Mouse (Mus musculus) embryonic facial prominence, embryonic 12.5 days (tissue): ENCODE data around the gene 9930021J03Rik. TPM values are rescaled to one million over a fixed set of nuclear protein-coding genes. Genes with fewer than 3 reads are reported as not detected.

Experiments used
- ATAC-seq: fragments of 200-750 bp; cut with Nextera tagmentation; 2 replicates; pipeline ENCODE4 v1.8.0; 2017; ENCODE audit not compliant: insufficient number of reproducible peaks, insufficient read depth, low FRiP score, low TSS enrichment
- H3K27ac ChIP-seq: fragments of 300-500 bp; sonication (generic); 2 replicates; pipeline ENCODE4 v1.5.1; 2016; ENCODE audit warnings: mild to moderate bottlenecking
- H3K27me3 ChIP-seq: fragments of 300-500 bp; sonication (generic); 2 replicates; pipeline ENCODE4 v1.6.1; 2016; ENCODE audit warnings: mild to moderate bottlenecking, moderate library complexity
- H3K36me3 ChIP-seq: fragments of 300-500 bp; sonication (generic); 2 replicates; pipeline ENCODE4 v1.6.1; 2016; ENCODE audit warnings: mild to moderate bottlenecking
- H3K4me1 ChIP-seq: fragments of 300-500 bp; sonication (generic); 2 replicates; pipeline ENCODE4 v1.6.1; 2016
- H3K4me2 ChIP-seq: fragments of 300-500 bp; sonication (generic); replicated peaks from 2 replicates; pipeline ENCODE4 v1.6.1; 2016; ENCODE audit warnings: mild to moderate bottlenecking, moderate library complexity
- H3K4me3 ChIP-seq: fragments of 300-500 bp; sonication (generic); 2 replicates; pipeline ENCODE4 v1.5.1; 2016; ENCODE audit warnings: mild to moderate bottlenecking
- H3K9ac ChIP-seq: fragments of 300-500 bp; sonication (generic); 2 replicates; pipeline ENCODE4 v1.6.1; 2016; ENCODE audit warnings: mild to moderate bottlenecking, moderate library complexity
- H3K9me3 ChIP-seq: fragments of 300-500 bp; sonication (generic); 2 replicates; pipeline ENCODE4 v1.6.1; 2016; ENCODE audit warnings: mild to moderate bottlenecking, moderate library complexity
- WGBS: fragments of 180-500 bp; shearing (Covaris S2); methylation state at CpG from one replicate; pipeline ENCODE4 v1.1.7; 2016; 5-methylcytosine and 5-hydroxymethylcytosine counted together
- polyA plus RNA-seq: library from polyadenylated mRNA; unstranded; fragments of >200 nt; fragmentation: Nextera tagmentation; extraction: Ambion mirVana; gene quantifications from 2 replicates; pipeline ENCODE4 v1.2.1, GENCODE M21; 2016

9930021J03Rik gene
- polyA plus RNA-seq, 1 experiment from 2014 or later: 8.4 TPM

DNA sequence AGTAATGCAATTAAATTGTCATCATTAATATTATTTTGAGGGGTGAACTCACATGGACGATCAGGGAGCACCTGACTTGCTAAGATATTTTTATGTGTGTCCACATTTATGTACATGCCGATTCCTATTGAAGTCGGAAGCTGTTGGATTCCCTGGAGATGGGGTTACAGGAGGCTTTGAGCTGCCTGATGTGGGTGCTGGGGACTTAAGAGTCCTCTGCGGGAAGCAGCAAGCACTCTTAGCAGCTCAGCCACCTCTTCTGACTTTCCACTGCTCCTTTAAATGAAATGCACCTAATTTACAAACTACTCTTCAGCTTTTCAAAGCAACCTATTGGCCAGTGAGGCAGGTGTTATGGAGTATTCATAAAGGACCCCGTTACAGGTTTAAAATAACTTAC is 97.3 kb downstream of the 9930021J03Rik start:
- Histone ChIP-seq H3K4me2 (no peak overlapping the region), H3K27me3 (no peaks in the 10 kb centered on the region), H3K9ac (no peak overlapping the region), H3K4me3 (no peak overlapping the region), H3K4me1 (no peaks in the 10 kb centered on the region), H3K36me3 (no peaks in the 10 kb centered on the region), H3K9me3 (no peaks in the 10 kb centered on the region), H3K27ac (no peak overlapping the region)
- no peak for ATAC-seq
- WGBS: 68% methylated on average over 5 of the region's 5 CpGs

DNA sequence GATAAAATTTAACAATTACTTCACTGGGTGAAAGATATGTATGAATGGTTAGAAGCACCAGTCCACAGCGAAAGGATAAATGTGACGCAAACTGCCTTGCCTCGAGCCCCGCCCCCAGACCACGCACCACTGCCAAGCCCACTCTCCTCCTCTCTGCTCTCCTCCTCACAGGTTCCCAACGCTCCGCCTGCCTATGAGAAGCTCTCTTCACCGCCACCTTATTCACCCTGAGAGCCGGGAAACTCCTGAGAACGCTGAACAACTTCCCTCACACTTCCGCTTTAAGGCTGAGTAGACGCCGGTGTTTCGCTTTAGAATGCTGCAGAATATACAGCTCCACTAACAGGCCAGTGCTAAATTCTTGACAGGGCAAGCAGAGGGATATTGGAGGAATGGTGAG is 97.8 kb downstream of the 9930021J03Rik start:
- 67% methylated on average over 14 of the region's 14 CpGs for WGBS
- Histone ChIP-seq H3K27ac (no peak overlapping the region), H3K9me3 (no peaks in the 10 kb centered on the region), H3K4me2 (0 out of 2 replicates have a peak overlapping the region, but pooled peaks have one; percentile 12), H3K4me3 (no peak overlapping the region), H3K4me1 (no peaks in the 10 kb centered on the region), H3K36me3 (no peaks in the 10 kb centered on the region), H3K27me3 (no peaks in the 10 kb centered on the region), H3K9ac (no peak overlapping the region)
- no peak for ATAC-seq

DNA sequence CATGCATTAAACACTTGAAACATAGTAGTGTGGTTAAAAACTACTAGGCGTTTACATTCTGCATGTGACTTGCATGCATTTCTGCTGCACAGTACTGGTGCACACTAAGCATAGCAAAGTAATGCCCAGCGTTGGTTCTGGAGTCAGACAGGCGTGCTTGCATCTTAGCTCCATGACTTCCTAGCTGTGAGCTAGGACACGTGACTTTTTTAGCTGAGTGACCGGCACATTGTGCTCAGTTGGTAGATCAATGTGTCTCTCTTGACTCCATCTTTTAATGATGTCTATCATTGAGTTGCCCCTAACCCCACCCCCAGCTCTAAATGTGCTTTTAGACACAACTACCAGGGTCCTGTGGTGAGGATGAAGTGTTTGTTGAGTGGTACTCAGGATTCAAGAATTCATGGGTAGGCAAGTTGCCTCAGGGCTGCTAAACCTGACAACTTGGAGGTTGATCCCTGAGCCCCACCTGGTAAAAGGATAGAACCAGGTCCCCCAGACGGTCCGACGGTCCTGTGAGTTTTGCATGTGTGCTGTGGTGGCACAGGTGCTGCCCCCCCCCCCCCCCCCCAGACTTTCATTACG is 98.4 kb downstream of the 9930021J03Rik start:
- no peaks in the 10 kb centered on the region for H3K9me3 ChIP-seq
- no peak overlapping the region for H3K4me3 ChIP-seq
- no peak for ATAC-seq
- no peaks in the 10 kb centered on the region for H3K27me3 ChIP-seq
- H3K4me2 ChIP-seq: no peak overlapping the region
- no peak overlapping the region for H3K9ac ChIP-seq
- H3K36me3 ChIP-seq: no peaks in the 10 kb centered on the region
- H3K4me1 ChIP-seq: no peaks in the 10 kb centered on the region
- WGBS: 83% methylated on average over 9 of the region's 9 CpGs
- no peak overlapping the region for H3K27ac ChIP-seq

DNA sequence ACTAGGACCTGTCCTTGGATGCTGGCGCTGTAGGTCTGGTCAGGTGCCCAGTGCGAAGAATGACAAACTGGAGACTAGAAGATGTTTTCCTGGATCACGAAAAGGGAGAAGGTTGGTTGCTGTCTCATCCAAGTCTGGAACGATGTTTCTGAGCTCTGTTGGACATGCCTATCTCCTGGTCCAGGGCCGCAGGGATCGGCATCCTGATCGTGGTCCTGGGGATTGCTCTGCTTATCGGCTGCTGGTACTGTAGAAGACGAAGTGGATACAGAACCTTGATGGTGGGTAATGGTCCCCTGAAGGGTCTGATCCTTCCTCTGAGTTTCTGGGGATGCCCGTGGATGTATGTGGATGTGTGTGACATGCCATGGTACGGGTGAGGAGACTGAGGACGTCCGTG is 101.4 kb downstream of the 9930021J03Rik start:
- H3K27ac ChIP-seq: no peak overlapping the region
- no peaks in the 10 kb centered on the region for H3K4me1 ChIP-seq
- H3K4me2 ChIP-seq: no peak overlapping the region
- H3K4me3 ChIP-seq: no peak overlapping the region
- WGBS: 94% methylated on average over 13 of the region's 13 CpGs
- no peaks in the 10 kb centered on the region for H3K9me3 ChIP-seq
- H3K36me3 ChIP-seq: no peaks in the 10 kb centered on the region
- H3K9ac ChIP-seq: no peak overlapping the region
- no peak for ATAC-seq
- H3K27me3 ChIP-seq: no peaks in the 10 kb centered on the region

DNA sequence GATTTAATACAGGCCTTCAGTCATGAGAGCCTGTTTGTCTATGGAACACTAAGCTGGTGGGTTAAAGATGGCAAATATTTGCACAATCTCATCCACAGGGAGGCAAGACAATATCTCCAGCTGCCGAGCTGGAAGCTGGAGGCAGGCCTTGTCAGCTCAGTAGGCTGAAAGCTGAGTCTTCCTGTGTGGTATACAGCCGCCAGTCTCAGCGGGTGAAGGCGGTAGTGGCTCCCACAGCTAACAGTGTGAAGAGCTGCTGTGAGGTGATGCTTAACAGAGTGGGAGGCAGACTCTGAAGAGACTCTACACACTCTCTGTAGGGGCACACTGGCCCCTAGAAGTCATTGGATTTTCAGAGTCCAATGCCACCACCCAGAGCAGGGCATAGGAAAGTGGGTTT is 104.1 kb downstream of the 9930021J03Rik start:
- H3K4me2 ChIP-seq: no peak overlapping the region
- WGBS: 70% methylated on average over 4 of the region's 4 CpGs
- no peaks in the 10 kb centered on the region for H3K36me3 ChIP-seq

DNA sequence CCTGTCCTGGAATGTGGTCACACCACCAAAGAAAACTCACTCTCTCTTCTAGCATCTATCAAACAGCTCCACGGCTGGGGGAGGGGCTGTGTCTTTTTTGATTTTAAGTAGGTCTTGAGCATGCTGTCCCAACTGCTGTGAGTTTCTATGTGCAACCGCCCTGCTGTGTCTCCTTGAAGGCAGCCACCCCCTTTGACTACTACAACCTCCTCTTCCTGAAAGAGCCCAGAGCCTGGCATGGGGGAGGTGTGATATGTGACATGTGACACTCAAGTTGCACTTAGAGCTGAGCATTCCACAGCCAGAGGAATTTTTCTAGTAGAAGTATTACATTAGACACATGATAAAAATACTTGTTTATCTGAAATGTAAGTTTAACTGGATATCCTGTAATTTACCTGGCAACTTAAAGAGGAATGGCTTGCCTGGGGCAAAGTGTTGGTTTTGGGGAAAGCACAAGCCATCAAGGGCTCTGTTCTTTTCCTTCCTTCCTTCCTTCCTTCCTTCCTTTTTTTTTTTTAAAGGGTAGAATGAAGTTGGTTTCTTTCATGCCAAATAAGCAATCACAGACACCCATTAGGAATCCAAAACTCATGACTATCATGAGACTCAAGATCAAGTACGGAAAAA is 108.4 kb downstream of the 9930021J03Rik start, which contains the start of gene Mlana:
Gene Mlana (plus strand): TSS at position 580 of the 630 bp plus-strand sequence.
- no peak for ATAC-seq

More for the DNA sequence above, 104.1 kb downstream of the 9930021J03Rik start:
- Histone ChIP-seq H3K27ac (no peak overlapping the region), H3K9ac (no peak overlapping the region), H3K9me3 (no peaks in the 10 kb centered on the region), H3K27me3 (no peaks in the 10 kb centered on the region), H3K4me1 (peaks cover 5% of the 10 kb centered on the region; the same call in 1 of the 2 replicates), H3K4me3 (no peak overlapping the region)
- no peak for ATAC-seq

DNA sequence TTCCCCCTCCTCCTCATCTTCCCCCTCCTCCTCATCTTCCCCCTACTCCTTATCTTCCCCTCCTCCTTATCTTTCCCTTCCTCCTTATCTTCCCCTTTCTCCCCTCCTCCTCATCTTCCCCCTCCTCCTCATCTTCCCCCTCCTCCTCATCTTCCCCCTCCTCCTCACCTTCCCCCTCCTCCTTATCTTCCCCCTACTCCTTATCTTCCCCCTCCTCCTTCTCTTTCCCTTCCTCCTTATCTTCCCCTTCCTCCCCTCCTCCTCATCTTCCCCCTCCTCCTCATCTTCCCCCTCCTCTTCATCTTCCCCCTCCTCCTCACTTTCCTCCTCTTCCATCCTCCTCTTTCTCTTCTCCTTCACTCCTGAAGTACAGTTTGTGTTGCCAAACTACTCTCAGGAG is 108.9 kb downstream of the 9930021J03Rik start:
- H3K9ac ChIP-seq: no peak overlapping the region
- ATAC-seq: no peak
- no peaks in the 10 kb centered on the region for H3K36me3 ChIP-seq
- H3K4me2 ChIP-seq: no peak overlapping the region
- peaks cover 5% of the 10 kb centered on the region; the same call in 1 of the 2 replicates for H3K4me1 ChIP-seq
- H3K27me3 ChIP-seq: no peaks in the 10 kb centered on the region
- no peaks in the 10 kb centered on the region for H3K9me3 ChIP-seq
- no peak overlapping the region for H3K4me3 ChIP-seq
- no peak overlapping the region for H3K27ac ChIP-seq

More for the DNA sequence above, 108.4 kb downstream of the 9930021J03Rik start, which contains the start of gene Mlana:
- no peaks in the 10 kb centered on the region for H3K36me3 ChIP-seq
- H3K27ac ChIP-seq: no peak within 1 kb of the TSS
- H3K4me3 ChIP-seq: no peak within 1 kb of the TSS
- peaks cover 5% of the 10 kb centered on the region; the same call in 1 of the 2 replicates for H3K4me1 ChIP-seq
- no peak within 1 kb of the TSS for H3K9ac ChIP-seq
- H3K4me2 ChIP-seq: no peak within 1 kb of the TSS
- no peaks in the 10 kb centered on the region for H3K27me3 ChIP-seq
- 51% methylated on average over 3 of the region's 3 CpGs for WGBS
- H3K9me3 ChIP-seq: no peaks in the 10 kb centered on the region

DNA sequence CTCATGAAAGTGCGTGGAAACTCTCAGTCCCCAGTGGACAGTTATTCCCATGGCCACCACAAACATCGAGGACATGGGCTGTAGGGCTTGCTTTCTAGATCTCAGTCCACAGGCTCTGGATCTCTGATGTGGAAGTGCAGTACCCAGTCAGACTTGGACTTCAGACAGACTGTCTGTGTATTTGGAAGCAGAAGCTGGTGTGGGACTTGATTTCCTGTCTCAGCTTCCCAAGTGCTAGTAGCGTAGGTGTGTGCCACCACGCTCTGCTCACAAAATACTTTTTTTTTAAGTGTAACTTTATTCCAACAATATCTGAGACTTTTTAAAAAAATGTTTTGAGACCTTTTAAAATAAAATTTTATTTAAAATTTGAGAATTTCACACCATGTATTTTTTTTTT is 109.5 kb downstream of the 9930021J03Rik start:
- H3K27me3 ChIP-seq: no peaks in the 10 kb centered on the region
- H3K4me2 ChIP-seq: no peak overlapping the region
- H3K4me3 ChIP-seq: no peak overlapping the region
- WGBS: 93% methylated on average over 4 of the region's 4 CpGs
- no peak overlapping the region for H3K27ac ChIP-seq
- no peaks in the 10 kb centered on the region for H3K36me3 ChIP-seq
- no peaks in the 10 kb centered on the region for H3K9me3 ChIP-seq
- H3K9ac ChIP-seq: no peak overlapping the region
- H3K4me1 ChIP-seq: peaks cover 5% of the 10 kb centered on the region; the same call in 1 of the 2 replicates
- no peak for ATAC-seq

DNA sequence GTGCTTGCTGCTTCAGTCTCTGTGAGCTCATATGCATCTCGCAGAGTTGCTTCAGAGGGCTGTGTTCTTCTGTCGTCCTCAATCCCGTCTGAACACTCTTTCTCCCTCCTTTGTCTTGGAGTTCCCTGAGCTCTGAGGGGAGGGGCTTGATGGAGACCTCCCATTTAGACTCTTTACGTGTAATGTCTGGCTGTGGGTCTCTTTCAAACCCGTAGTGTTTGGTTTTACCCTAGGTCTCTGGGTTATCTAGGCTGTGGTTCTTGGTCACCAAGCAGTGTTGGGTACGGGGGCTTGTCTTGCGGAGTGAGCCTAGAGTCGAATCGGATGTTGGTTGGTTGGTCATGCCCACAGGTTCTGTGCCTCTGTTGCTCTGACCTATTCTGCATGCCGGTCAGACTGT is 110.7 kb downstream of the 9930021J03Rik start:
- Histone ChIP-seq H3K4me1 (peaks cover 5% of the 10 kb centered on the region; the same call in 1 of the 2 replicates), H3K36me3 (no peaks in the 10 kb centered on the region), H3K27ac (no peak overlapping the region), H3K9me3 (no peaks in the 10 kb centered on the region), H3K9ac (no peak overlapping the region), H3K27me3 (no peaks in the 10 kb centered on the region), H3K4me2 (no peak overlapping the region), H3K4me3 (no peak overlapping the region)
- 89% methylated on average over 10 of the region's 10 CpGs for WGBS
- ATAC-seq: no peak

DNA sequence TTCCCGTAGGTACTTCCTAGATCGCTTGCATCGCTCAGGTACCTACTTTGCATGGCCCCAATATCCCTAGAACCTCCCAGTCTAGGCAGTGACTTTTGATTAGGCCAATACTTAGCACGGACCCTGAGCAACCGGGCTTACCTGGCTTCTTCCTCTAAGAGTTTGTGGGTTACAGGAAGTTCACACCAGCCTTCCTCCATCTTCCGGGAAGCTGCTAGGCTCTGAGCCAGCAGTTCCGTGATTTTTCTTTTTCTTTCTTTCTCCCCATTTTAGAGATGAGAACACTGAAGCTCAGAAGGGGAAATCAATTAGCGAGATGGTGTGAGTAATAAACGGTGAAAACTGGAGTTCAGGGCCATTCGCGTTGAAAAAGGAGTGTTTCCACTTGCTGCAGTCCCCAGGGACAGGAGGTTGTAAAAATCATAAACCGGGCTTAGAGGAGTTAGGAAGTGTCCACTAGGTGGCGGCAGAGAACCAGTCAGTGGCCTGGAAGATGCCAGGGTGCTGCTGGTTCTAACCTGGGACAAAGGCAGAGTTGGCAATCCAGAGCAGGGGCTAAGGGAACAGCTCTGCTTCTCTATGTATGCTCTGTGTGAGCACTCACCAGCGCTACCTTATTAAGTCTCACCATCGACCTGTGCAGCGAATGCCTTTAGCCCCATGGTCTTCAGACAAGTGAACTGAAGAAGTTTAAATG is 121.8 kb downstream of the 9930021J03Rik start:
- Histone ChIP-seq H3K27ac (no peak overlapping the region), H3K9me3 (no peaks in the 10 kb centered on the region), H3K4me3 (no peak overlapping the region), H3K36me3 (no peaks in the 10 kb centered on the region), H3K4me2 (no peak overlapping the region), H3K9ac (no peak overlapping the region), H3K4me1 (no peaks in the 10 kb centered on the region), H3K27me3 (no peaks in the 10 kb centered on the region)
- WGBS: 50% methylated on average over 16 of the region's 16 CpGs
- no peak for ATAC-seq

DNA sequence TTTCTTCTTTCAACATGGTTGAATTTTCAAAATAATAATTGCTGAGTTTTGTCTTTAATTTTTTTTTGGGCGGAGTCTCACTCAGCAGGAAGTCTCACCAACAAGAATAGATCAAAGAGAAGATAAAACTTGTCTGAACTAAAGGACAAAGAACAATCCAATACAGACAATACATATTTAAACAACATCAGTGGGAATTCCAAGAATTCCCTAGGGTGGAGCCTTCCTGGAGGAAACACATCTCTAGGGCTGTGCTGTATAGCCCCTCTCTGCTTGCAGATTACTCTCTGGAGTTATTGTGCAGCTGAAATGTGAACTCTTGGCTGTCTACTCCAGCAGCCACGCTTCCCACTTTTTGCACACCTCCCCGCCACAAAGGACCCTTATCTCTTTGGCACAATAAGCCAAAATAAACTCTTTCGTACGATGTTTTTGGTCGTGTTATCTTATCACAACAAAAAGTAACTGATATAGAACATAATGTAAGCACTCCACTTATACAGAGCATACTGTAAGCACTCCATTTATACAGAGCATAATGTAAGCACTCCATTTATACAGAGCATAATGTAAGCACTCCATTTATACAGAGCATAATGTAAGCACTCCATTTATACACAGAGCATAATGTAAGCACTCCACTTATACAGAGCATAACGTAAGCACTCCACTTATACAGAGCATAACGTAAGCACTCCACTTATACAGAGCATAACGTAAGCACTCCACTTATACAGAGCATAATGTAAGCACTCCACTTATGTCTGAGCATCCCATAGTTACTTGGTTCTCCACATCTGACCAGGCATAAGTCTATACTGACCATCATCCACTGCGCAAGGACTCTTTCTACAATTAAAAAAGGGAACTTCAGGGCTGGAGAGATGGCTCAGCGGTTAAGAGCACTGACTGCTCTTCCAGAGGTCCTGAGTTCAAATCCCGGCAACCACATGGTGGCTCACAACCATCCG is 125.3 kb downstream of the 9930021J03Rik start:
- Histone ChIP-seq H3K27ac (no peak overlapping the region), H3K9me3 (no peaks in the 10 kb centered on the region), H3K4me2 (no peak overlapping the region), H3K4me3 (no peak overlapping the region), H3K9ac (no peak overlapping the region), H3K27me3 (no peaks in the 10 kb centered on the region), H3K36me3 (no peaks in the 10 kb centered on the region), H3K4me1 (no peaks in the 10 kb centered on the region)
- ATAC-seq: no peak
- WGBS: 85% methylated on average over 13 of the region's 13 CpGs
